Comparison of ENCODE assay signal across 8 mouse cellular contexts in the genomic region with DNA sequence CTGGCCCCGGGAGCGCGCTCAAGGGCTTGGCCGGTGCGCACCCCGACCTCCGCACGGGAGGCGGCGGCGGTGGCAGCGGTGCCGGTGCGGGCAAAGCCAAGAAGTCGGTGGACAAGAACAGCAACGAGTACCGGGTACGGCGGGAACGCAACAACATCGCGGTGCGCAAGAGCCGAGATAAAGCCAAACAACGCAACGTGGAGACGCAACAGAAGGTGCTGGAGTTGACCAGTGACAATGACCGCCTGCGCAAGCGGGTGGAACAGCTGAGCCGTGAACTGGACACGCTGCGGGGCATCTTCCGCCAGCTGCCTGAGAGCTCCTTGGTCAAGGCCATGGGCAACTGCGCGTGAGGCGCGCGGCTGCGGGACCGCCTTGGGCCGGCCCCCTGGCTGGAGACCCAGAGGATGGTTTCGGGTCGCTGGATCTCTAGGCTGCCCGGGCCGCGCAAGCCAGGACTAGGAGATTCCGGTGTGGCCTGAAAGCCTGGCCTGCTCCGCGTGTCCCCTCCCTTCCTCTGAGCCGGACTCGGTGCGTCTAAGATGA. TPM values are rescaled to one million over a fixed set of nuclear protein-coding genes. Genes with fewer than 3 reads are reported as not detected.
DNase-seq lines count a peak whose midpoint lies in the region; ATAC-seq and TF ChIP-seq lines count a peak whose summit lies in the region.

No protein-coding gene starts in this region.

- no peak overlapping the region for H3K27ac ChIP-seq in lung, embryonic 16.5 days (ENCODE audit: low read length)
- peak overlapping the region; percentile 85 for H3K27ac ChIP-seq in lung, postnatal 0 days (ENCODE audit: low read length)

- no peak for TF ChIP-seq CTCF in lung, postnatal 0 days (IDR thresholded peaks at IDR 0.05)

- H3K27me3 ChIP-seq in lung, embryonic 16.5 days (ENCODE audit: control insufficient read depth, insufficient read depth, low read depth, low read length), result peaks cover 10% of the 10 kb centered on the region
- no peaks in the 10 kb centered on the region for H3K27me3 ChIP-seq in lung, postnatal 0 days (replicated peaks; ENCODE audit: insufficient read depth, low read length)

- peak overlapping the region; percentile 79 for H3K9ac ChIP-seq in lung, embryonic 16.5 days (ENCODE audit: low read length)
- H3K9ac ChIP-seq in lung, postnatal 0 days (replicated peaks; ENCODE audit: low read depth), result peak overlapping the region; percentile 77

- under 1% methylated on average over 45 of the region's 53 CpGs for WGBS in lung, embryonic 16.5 days
- 4% methylated on average over 45 of the region's 53 CpGs for WGBS in lung, postnatal 0 days

- no peaks in the 10 kb centered on the region for H3K9me3 ChIP-seq in lung, embryonic 16.5 days (ENCODE audit: control insufficient read depth, low read length)
- no peaks in the 10 kb centered on the region for H3K9me3 ChIP-seq in lung, postnatal 0 days (ENCODE audit: low read length)

- no peak for DNase-seq in lung, adult 18-20 months
- DNase-seq in cerebellum, postnatal 14 days, result peak; percentile 53 to 54
- peak; percentile 29 to 52 for DNase-seq in gastrocnemius, postnatal 36 days
- DNase-seq in kidney, adult 11 months, result peak; percentile 83
- DNase-seq in lung, postnatal 0 days (ENCODE audit: low spot score), result no peak
- no peak for DNase-seq in urinary bladder, postnatal 25 days (ENCODE audit: low spot score)
- no peak for DNase-seq in ovary, postnatal 10 days (ENCODE audit: low spot score)

- H3K4me2 ChIP-seq in lung, embryonic 16.5 days (ENCODE audit: low read depth, low read length), result peak overlapping the region; percentile 97
- H3K4me2 ChIP-seq in lung, postnatal 0 days (replicated peaks; ENCODE audit: low read depth, low read length), result peak overlapping the region; percentile 95

- intact Hi-C loops in gastrocnemius, postnatal 36 days (cut with DNase I), result no loop called here

- ATAC-seq in lung, embryonic 16.5 days (ENCODE audit: low read depth), result no peak
- ATAC-seq in lung, postnatal 0 days, result no peak

- H3K36me3 ChIP-seq in lung, embryonic 16.5 days (ENCODE audit: control insufficient read depth, insufficient read depth, low read length), result no peaks in the 10 kb centered on the region
- H3K36me3 ChIP-seq in lung, postnatal 0 days (ENCODE audit: insufficient read depth, low read length), result no peaks in the 10 kb centered on the region

- TF ChIP-seq EP300 in lung, postnatal 0 days (IDR thresholded peaks at IDR 0.05), result no peak

- H3K4me1 ChIP-seq in lung, embryonic 16.5 days (replicated peaks; ENCODE audit: control insufficient read depth, insufficient read depth, low read length), result peaks cover 28% of the 10 kb centered on the region
- H3K4me1 ChIP-seq in lung, postnatal 0 days (ENCODE audit: insufficient read depth, low read depth, low read length), result no peaks in the 10 kb centered on the region

- H3K4me3 ChIP-seq in lung, embryonic 16.5 days (ENCODE audit: low read length), result peak overlapping the region; percentile 74
- H3K4me3 ChIP-seq in lung, postnatal 0 days (ENCODE audit: low read depth, low read length), result peak overlapping the region; percentile 75

RNA-seq across cellular contexts. Expression of a gene that starts 1.1 kb away (rescaled TPM):
- 7.5 and 9.4 TPM in 2 replicates for polyA plus RNA-seq in lung, embryonic 16.5 days (2015; fragmentation: Nextera tagmentation; extraction: Ambion mirVana)
- total RNA-seq in gastrocnemius, postnatal 36 days (2021), result 1 to 10 TPM; 4.0 to 5.8 TPM
- 28.9 and 29.8 TPM in 2 replicates for polyA plus RNA-seq in lung, postnatal 0 days (2015; fragmentation: Nextera tagmentation; extraction: Ambion mirVana)

Comparison
In these comparisons a context has a peak if more than half of its experiments do, and no peak if none do; other contexts are left out.
1. DNase-seq: peak in cerebellum, postnatal 14 days (2 of 2), gastrocnemius, postnatal 36 days (2 of 2) and kidney, adult 11 months (single experiment); none in lung, adult 18-20 months (0 of 2), lung, postnatal 0 days (single experiment), urinary bladder, postnatal 25 days (single experiment) and ovary, postnatal 10 days (single experiment).